In genomic region chr7:25297454-25298325, GRCm38 (mm10) we compare ENCODE assay signal across 8 mouse cellular contexts. TPM values are rescaled to one million over a fixed set of nuclear protein-coding genes. Genes with fewer than 3 reads are reported as not detected.
DNase-seq lines count a peak whose midpoint lies in the region; ATAC-seq lines count a peak whose summit lies in the region.

Pafah1b3 (minus strand) TSS chr7:25297986.

- peaks cover 14% of the 10 kb centered on the region for H3K4me1 ChIP-seq in embryonic facial prominence, embryonic 12.5 days
- H3K4me1 ChIP-seq in heart, embryonic 11.5 days (ENCODE audit: control insufficient read depth, insufficient read depth, low read length) = peaks cover 15% of the 10 kb centered on the region
- peaks cover 4% of the 10 kb centered on the region; the same call in 1 of the 2 replicates for H3K4me1 ChIP-seq in kidney, embryonic 16.5 days (ENCODE audit: insufficient read depth, low read length)
- H3K4me1 ChIP-seq in stomach, embryonic 16.5 days (ENCODE audit: control insufficient read depth, insufficient read depth, low read length) = peaks cover 9% of the 10 kb centered on the region; the same call in 1 of the 2 replicates

- no peaks in the 10 kb centered on the region for H3K27me3 ChIP-seq in embryonic facial prominence, embryonic 12.5 days
- H3K27me3 ChIP-seq in heart, embryonic 11.5 days (ENCODE audit: control insufficient read depth, insufficient read depth, low read length) = peaks cover 2% of the 10 kb centered on the region; the same call in 1 of the 2 replicates
- H3K27me3 ChIP-seq in kidney, embryonic 16.5 days (ENCODE audit: insufficient read depth, low read length) = no peaks in the 10 kb centered on the region
- no peaks in the 10 kb centered on the region for H3K27me3 ChIP-seq in stomach, embryonic 16.5 days (ENCODE audit: control insufficient read depth, insufficient read depth, low read length)

- peak within 1 kb of the TSS; percentile 87 for H3K4me3 ChIP-seq in embryonic facial prominence, embryonic 12.5 days
- peak within 1 kb of the TSS; percentile 83 for H3K4me3 ChIP-seq in heart, embryonic 11.5 days (ENCODE audit: low read depth, low read length)
- H3K4me3 ChIP-seq in kidney, embryonic 16.5 days (ENCODE audit: low read length) = peak within 1 kb of the TSS; percentile 91
- peak within 1 kb of the TSS; percentile 61 for H3K4me3 ChIP-seq in stomach, embryonic 16.5 days (replicated peaks; ENCODE audit: low read length)

- DNase-seq in A20 (ENCODE audit: low read depth, low spot score) (peak; percentile 96), liver (peak; percentile 83)
- DNase-seq in adrenal gland, postnatal 10 days = peak; percentile 83

- H3K9ac ChIP-seq in embryonic facial prominence, embryonic 12.5 days = peak within 1 kb of the TSS; percentile 84
- peak within 1 kb of the TSS; percentile 85 for H3K9ac ChIP-seq in heart, embryonic 11.5 days (ENCODE audit: low read depth, low read length)
- H3K9ac ChIP-seq in kidney, embryonic 16.5 days (replicated peaks; ENCODE audit: low read length) = peak within 1 kb of the TSS; percentile 88
- peak within 1 kb of the TSS; percentile 91 for H3K9ac ChIP-seq in stomach, embryonic 16.5 days (ENCODE audit: low read length)

- H3K4me2 ChIP-seq in embryonic facial prominence, embryonic 12.5 days (replicated peaks) = peak within 1 kb of the TSS; percentile 71
- H3K4me2 ChIP-seq in heart, embryonic 11.5 days = peak within 1 kb of the TSS; percentile 94
- H3K4me2 ChIP-seq in kidney, embryonic 16.5 days (replicated peaks; ENCODE audit: low read depth, low read length) = peak within 1 kb of the TSS; percentile 80
- H3K4me2 ChIP-seq in stomach, embryonic 16.5 days (ENCODE audit: low read depth, low read length) = peak within 1 kb of the TSS; percentile 71

- no peaks in the 10 kb centered on the region for H3K9me3 ChIP-seq in embryonic facial prominence, embryonic 12.5 days
- H3K9me3 ChIP-seq in heart, embryonic 11.5 days (replicated peaks; ENCODE audit: control insufficient read depth, low read length) = no peaks in the 10 kb centered on the region
- H3K9me3 ChIP-seq in kidney, embryonic 16.5 days (ENCODE audit: low read length) = no peaks in the 10 kb centered on the region
- H3K9me3 ChIP-seq in stomach, embryonic 16.5 days (replicated peaks; ENCODE audit: control insufficient read depth, low read length) = no peaks in the 10 kb centered on the region

- ATAC-seq in embryonic facial prominence, embryonic 12.5 days (ENCODE audit: insufficient number of reproducible peaks, insufficient read depth, low FRiP score, low TSS enrichment) = peak; percentile 90
- ATAC-seq in heart, embryonic 11.5 days (replicated peaks; ENCODE audit: insufficient number of reproducible peaks, low FRiP score, low TSS enrichment) = peak; percentile 88
- peak; percentile 95 for ATAC-seq in kidney, embryonic 16.5 days (ENCODE audit: low FRiP score, low TSS enrichment)
- ATAC-seq in monocyte, adult 5-6 weeks (replicated peaks; ENCODE audit: insufficient number of reproducible peaks, low FRiP score, low TSS enrichment, poor library complexity, severe bottlenecking) = peak; percentile 38
- peak; percentile 91 for ATAC-seq in stomach, embryonic 16.5 days (ENCODE audit: insufficient read depth, low FRiP score)

- peaks cover 34% of the 10 kb centered on the region for H3K36me3 ChIP-seq in embryonic facial prominence, embryonic 12.5 days
- peaks cover 15% of the 10 kb centered on the region for H3K36me3 ChIP-seq in heart, embryonic 11.5 days (ENCODE audit: control insufficient read depth, insufficient read depth, low read length)
- peaks cover 26% of the 10 kb centered on the region for H3K36me3 ChIP-seq in kidney, embryonic 16.5 days (ENCODE audit: insufficient read depth, low read length)
- peaks cover 5% of the 10 kb centered on the region; the same call in 1 of the 2 replicates for H3K36me3 ChIP-seq in stomach, embryonic 16.5 days (ENCODE audit: control insufficient read depth, insufficient read depth, low read length)

- under 1% methylated on average over 51 of the region's 52 CpGs for WGBS in embryonic facial prominence, embryonic 12.5 days
- under 1% methylated on average over 51 of the region's 52 CpGs for WGBS in heart, embryonic 11.5 days (ENCODE audit: insufficient replicate concordance)
- under 1% methylated on average over 52 of the region's 52 CpGs for WGBS in kidney, embryonic 16.5 days
- WGBS in stomach, embryonic 16.5 days = under 1% methylated on average over 51 of the region's 52 CpGs

- peak within 1 kb of the TSS; percentile 98 for H3K27ac ChIP-seq in embryonic facial prominence, embryonic 12.5 days
- H3K27ac ChIP-seq in heart, embryonic 11.5 days (ENCODE audit: low read depth, low read length) = peak within 1 kb of the TSS; percentile 95
- H3K27ac ChIP-seq in kidney, embryonic 16.5 days (ENCODE audit: low read length) = peak within 1 kb of the TSS; percentile 96
- H3K27ac ChIP-seq in stomach, embryonic 16.5 days (ENCODE audit: low read length) = peak within 1 kb of the TSS; percentile 94

RNA-seq across cellular contexts. Expression of gene Pafah1b3, which starts in this region (rescaled TPM):
- 10 to 100 TPM; 38.1 to 39.7 TPM for total RNA-seq in adrenal gland, postnatal 10 days (2021)
- 317 and 337 TPM in 2 replicates for polyA plus RNA-seq in embryonic facial prominence, embryonic 12.5 days (2016; fragmentation: Nextera tagmentation; extraction: Ambion mirVana)
- 141 and 158 TPM in 2 replicates for polyA plus RNA-seq in heart, embryonic 11.5 days (2014; fragmentation: Nextera tagmentation; extraction: Ambion mirVana)
- polyA plus RNA-seq in kidney, embryonic 16.5 days (2015; fragmentation: Nextera tagmentation; extraction: Ambion mirVana) = 197 and 199 TPM in 2 replicates
- total RNA-seq in monocyte, adult 5-6 weeks (2017) = 8.0 to 20.6 TPM (median 20.3 TPM) in 3 replicates
- polyA plus RNA-seq in stomach, embryonic 16.5 days (2015; fragmentation: Nextera tagmentation; extraction: Ambion mirVana) = 186 and 209 TPM in 2 replicates

Comparison
In these comparisons a context has a peak if more than half of its experiments do, and no peak if none do; other contexts are left out.
1. Peak in every context shown above with its lines: DNase-seq, ATAC-seq, H3K4me3 ChIP-seq and H3K27ac ChIP-seq.
2. ATAC-seq: peak in every context shown above with its lines; median percentile 95 in kidney, embryonic 16.5 days; 91 in stomach, embryonic 16.5 days; 90 in embryonic facial prominence, embryonic 12.5 days; 88 in heart, embryonic 11.5 days; 38 in monocyte, adult 5-6 weeks.